Mouse (Mus musculus): ENCODE data around the gene Epo.

Epo gene

DNA sequence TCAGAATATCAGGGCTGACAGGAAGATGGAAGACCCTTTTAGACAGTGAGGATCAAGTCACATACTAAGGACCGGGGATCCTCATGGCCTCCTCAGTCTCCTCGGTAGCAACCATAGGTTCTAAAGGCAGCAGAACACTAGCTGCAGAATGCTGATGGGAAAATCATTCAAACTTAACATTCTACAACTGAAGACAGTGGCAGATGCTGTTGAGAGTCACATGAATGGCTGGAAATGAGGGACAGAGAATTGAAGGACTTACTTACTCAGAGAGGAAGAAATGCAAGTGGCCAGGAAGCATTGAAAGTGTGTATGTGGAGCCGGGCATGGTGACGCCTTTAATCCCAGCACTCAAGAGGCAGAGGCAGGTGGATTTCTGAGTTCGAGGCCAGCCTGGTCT, 56.1 kb downstream of the Epo start, which contains the start of gene Zan:
TSS of gene Zan (minus strand) at position 101 of the 400 bp plus-strand sequence.
- no peak for DNase-seq (ENCODE audit: low spot score)

- DNase-seq (ENCODE audit: low spot score), result no peak
These were observed 58.7 kb downstream of the Epo start for GRCm38 (mm10) chr5:137474351-137474750.

DNA sequence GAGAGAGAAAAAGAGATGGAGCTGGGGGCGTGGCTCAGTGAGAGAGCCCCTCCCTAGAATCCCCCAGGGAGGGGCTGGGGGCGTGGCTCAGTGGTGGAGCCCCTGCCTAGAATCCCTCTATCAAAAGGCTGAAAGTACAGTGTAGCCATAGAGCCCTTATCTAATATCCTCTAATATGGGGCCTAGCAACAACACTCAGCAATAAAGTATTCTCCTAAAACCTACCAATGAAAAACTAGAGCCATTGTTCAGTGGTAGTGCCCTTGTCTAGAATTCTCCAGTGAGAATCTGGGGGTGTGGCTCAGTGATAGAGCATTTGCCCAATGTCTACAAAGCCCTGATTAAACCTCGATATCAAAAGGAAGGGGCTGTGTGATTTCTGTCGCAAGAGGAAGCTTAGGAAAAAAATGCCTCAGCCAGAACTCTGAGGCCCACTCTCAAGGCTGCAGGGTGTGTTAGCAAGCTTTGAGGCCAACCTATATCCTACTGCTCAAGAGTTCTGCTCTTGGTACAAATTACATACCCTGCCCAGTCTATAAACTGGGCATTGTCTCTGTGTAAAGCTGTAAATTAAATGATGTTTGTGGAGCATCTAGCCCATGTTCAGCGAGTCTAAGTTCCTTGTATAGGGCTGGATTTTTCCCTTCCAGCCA, 60.7 kb downstream of the Epo start:
- no peak for DNase-seq (ENCODE audit: low spot score)

DNA sequence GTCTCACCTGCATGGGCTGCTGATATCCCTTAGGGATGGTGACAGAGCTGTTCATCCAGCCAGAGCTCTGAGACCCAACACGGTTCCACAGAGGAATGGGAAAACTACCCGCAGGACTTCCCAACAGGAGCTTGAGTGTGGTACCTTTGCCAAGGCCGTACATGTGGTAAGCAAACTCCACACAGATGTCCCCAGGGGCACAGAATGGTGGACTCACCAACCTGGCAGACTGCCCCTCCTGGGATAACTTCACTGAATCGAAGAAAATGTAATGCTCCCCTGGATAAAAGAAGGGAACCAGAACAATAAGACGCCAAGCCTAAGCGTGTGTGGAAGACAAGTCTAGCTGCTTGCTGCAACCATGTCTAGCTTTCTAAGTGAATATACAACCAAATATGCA, 66.1 kb downstream of the Epo start:
- DNase-seq (ENCODE audit: low spot score), result no peak

- no peak for DNase-seq (ENCODE audit: low spot score)
These were observed 68.0 kb downstream of the Epo start for GRCm38 (mm10) chr5:137465049-137465448.

DNA sequence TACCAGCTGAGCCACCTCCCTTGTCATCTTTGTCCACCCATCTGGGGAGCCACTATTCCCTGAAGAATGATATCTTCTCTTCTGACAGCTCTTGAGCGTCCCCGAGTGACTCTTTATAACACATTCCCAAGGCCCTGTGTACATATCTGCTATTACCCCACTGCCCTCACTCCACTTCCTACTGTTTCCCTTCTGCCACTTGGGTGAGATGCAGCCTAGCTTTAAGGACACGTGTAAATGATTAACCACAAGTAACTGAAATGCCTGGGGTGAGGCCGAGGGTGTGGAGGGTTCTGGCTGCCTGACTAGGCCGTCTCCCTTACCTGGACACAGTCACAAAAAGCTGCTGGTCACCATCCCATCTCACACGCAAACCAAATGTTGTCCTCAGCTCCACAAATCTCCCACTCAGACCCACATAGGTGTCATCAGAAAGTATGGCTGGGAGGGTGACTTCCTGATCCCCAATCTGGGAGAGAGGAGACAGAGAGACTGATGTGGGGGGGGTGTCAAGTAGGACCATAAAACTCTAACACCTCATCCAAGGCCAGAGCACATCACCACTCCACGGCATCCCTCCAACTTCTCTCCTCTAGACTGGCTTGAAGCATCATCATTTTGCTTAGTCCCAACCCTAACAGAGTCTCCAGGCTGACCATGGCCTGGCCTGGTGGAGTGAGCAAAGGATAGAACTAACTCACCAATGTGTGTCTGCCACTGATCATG, 77.0 kb downstream of the Epo start:
- no peak for DNase-seq (ENCODE audit: low spot score)

- no peak for DNase-seq (ENCODE audit: low spot score)
These were observed 77.8 kb downstream of the Epo start for GRCm38 (mm10) chr5:137455206-137455605.

DNA sequence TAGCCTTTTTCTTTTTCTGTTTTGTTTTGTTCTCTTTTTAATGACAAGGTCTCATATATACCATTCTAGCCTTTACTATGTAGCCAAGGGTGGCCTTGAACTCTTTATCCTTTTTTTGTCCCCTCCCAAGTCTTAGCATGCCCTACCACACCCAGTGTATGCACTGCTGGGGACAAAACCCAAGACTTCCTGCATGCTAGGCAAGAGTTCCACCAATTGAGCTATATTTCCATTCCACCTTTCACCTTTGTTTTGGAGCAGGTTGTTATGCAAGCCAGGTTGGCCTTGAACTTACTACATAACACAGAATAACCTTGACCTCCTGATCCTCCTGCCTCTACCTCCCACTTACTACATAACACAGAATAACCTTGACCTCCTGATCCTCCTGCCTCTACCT, 87.5 kb downstream of the Epo start:
- no peak for DNase-seq (ENCODE audit: low spot score)

- no peak for DNase-seq (ENCODE audit: low spot score)
These were observed 92.7 kb downstream of the Epo start for GRCm38 (mm10) chr5:137440216-137440855.

- DNase-seq (ENCODE audit: low spot score), result no peak
These were observed 99.2 kb downstream of the Epo start for GRCm38 (mm10) chr5:137433889-137434288.
